Mouse (Mus musculus): ENCODE measurements around the gene Map3k13. TPM values are rescaled to one million over a fixed set of nuclear protein-coding genes. Genes with fewer than 3 reads are reported as not detected.

Map3k13 gene
- total RNA-seq, 2 experiments from 2014 or later: 14.6 to 14.8 TPM

DNA sequence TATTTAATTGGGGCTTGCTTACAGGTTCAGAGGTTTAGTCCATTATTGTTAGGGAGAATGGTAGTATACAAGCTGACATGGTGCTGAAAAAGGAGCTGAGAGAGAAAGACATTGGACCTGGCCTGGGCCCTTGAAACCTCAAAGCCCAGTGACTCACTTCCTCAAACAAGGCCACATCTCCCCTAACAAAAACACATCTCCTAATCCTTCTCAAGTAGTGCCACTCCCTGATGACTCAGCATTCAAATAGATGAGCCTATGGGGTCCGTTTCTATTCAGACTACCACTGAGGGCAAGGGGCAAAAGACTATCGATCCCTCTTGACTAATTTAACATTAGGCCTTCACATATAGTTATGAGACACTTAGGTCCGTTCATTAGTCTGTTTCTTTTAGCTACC lies 68.3 kb downstream of the Map3k13 start:
- TF ChIP-seq CTCF (conservative IDR thresholded peaks at IDR 0.05): no peak
- no peak overlapping the region for H3K4me3 ChIP-seq
- no peak for DNase-seq (ENCODE audit: low spot score in 2 of 2)
- H3K27ac ChIP-seq: no peak overlapping the region

DNA sequence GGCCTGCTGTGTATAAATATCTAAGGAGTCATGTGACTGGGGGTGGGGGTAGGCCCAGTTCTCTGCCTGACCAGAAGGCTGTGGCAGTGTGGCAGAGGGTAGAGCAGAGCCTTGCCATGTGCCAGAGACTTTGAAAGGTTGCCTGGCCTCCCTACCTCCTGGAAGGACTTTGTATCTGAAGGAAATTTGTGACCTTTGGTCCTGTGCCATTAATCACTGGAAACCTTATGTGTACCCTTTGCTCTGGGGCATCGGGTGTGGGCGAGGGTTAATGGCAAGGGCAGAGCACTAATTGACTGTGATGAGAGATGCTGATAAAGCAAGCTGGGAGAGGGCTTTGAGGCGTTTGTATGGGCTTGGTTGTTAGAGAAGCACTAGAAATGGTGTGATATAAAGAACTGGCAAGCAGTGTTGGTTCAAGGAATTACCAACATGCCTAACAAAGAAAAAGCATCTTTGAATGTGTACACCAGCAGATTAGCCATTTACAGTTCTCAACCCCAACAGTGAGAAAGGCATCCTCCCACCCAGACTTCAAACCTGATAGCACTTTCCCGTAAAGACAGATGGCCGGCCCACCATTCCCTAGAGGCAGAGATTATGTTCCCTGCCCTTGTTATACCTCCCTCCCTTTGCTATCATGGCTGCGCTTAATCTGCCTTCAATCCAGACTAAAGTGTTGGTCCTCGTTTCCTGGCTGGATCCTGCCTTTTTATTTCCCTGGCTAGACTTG lies 71.3 kb downstream of the Map3k13 start:
- TF ChIP-seq CTCF (conservative IDR thresholded peaks at IDR 0.05): no peak
- Histone ChIP-seq H3K4me3 (no peak overlapping the region), H3K27ac (peak overlapping the region; percentile 52)
- DNase-seq (ENCODE audit: low spot score in 2 of 2): no peak

DNA sequence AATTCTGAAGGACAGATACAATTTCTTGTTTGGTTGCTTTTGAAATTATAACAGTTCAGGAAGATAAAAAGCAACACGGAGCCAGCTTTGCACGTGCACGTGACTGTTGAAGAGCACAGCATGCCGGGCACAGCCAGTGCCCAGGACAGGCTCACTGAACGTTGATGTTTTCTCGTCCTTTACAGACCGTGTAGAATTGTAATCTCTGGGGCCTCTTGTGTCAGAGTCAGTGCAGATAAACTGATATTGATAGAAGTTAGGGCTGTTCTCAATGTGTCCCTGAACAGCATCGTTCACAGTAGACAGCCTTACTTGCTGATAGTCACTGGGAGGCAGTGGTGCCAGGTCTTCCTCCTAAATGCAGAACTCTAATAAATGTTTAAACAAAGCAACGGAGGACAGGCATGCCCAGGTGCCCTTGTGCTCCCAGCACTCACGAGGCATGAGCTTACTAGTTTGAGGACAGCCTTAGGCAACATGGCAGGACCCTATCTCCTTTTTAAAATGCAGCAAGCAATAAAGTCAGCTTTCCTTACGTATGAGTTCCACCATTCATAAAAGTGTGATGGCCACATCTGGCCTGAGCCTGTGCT lies 71.9 kb downstream of the Map3k13 start:
- no peak for TF ChIP-seq CTCF (conservative IDR thresholded peaks at IDR 0.05)
- peak overlapping the region; percentile 52 for H3K27ac ChIP-seq
- H3K4me3 ChIP-seq: no peak overlapping the region

DNA sequence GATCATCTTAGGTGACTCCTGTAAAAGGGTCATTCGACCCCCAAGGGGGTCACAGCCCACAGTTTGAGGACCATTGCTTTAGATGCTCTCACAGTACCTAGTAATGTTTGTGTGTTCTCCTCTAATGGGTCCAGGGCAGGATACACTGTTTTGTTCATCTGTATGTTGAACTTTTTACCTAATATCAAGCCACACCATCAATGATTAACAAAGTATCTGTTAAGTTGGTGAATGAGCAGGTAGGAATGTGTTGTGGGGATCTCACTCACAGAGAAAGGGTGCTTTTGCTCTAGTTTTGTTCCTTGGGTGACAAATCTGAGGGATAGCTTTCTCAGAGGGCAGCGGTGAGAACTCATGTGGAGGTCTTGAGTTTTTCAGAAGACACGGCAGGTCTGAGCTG lies 73.6 kb downstream of the Map3k13 start:
- no peak for TF ChIP-seq CTCF (conservative IDR thresholded peaks at IDR 0.05)

More for the DNA sequence above, 71.9 kb downstream of the Map3k13 start:
- no peak for DNase-seq (ENCODE audit: low spot score in 2 of 2)

DNA sequence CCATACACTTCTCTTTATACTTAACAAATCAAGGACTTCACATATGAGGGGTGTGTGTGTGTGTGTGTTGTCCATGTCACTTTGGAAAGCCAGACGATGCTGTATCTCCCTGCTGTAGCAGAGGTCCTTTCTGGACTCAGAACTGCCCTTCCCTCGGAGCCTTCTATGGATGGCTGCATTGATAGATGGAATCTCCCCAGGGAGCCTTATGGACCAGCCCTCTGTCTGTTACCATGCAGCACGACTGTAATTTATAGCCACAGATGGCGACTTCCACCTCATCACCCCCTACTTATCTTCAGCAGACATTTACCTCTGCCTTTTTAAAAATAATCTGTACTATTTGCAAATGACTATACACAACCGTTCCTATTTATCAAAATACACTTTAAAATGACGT lies 74.5 kb downstream of the Map3k13 start:
- H3K4me3 ChIP-seq: no peak overlapping the region
- no peak overlapping the region for H3K27ac ChIP-seq

More for the DNA sequence above, 73.6 kb downstream of the Map3k13 start:
- no peak overlapping the region for H3K4me3 ChIP-seq
- H3K27ac ChIP-seq: no peak overlapping the region
- no peak for DNase-seq (ENCODE audit: low spot score in 2 of 2)

DNA sequence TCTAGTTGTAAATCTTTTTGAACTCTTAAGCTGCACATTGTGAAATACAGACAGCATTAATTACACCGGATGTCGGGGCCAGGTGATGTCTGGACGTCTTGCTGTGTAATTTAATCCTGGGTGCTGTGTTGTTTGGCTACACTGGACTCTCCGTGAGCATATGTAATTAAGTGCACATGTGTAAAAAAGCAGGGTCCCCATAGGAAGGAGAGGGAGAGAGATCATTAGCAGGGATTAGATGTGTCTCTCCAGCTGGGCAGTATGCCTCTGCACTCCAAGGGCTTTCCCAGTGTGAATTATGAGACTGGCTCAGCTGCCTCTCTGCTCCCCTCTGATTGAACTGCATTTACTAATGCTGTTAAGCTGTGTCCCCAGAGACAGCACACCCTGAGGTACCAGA lies 75.7 kb downstream of the Map3k13 start:
- Histone ChIP-seq H3K4me3 (no peak overlapping the region), H3K27ac (no peak overlapping the region)
- no peak for DNase-seq (ENCODE audit: low spot score in 2 of 2)
- TF ChIP-seq CTCF (conservative IDR thresholded peaks at IDR 0.05): no peak

More for the DNA sequence above, 74.5 kb downstream of the Map3k13 start:
- no peak for DNase-seq (ENCODE audit: low spot score in 2 of 2)
- no peak for TF ChIP-seq CTCF (conservative IDR thresholded peaks at IDR 0.05)

DNA sequence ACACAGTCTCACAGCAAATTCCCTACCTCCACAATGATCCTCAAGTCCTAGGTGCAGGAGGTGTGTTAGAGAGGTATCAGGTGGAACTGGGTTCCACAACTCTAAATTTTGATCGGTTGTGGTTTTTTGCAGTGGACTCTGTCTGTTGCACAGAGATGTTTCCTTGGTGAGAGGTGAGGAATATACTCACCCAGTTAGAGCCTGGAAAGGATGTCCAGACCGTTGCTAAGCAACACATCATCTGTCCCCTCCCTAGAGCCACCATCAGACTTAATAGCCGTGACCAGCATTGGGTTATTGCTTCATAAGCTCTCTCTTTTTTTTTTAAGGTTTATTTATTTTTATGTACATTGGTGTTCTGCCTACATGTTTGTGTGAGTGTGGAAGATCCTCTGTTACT lies 83.6 kb downstream of the Map3k13 start:
- DNase-seq (ENCODE audit: low spot score in 2 of 2): no peak
- Histone ChIP-seq H3K27ac (no peak overlapping the region), H3K4me3 (no peak overlapping the region)
- TF ChIP-seq CTCF (conservative IDR thresholded peaks at IDR 0.05): no peak

DNA sequence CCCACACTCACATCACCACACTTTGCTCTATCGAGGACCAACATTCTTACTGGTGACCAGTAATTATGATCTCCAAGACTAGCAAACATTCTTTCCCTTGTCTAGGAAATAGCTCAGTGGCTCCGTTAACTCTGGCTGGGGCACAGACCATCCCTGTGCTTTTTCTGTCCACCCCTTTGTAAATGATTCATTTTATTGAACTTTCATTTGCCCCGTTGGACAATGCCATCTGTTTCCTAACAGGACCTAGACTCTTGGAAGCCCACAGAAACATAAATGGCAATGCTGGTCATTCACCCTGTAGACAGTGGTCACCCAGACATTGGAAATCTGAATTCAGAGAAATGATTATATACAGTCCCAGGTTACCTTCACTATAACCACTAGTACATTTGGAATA lies 84.7 kb downstream of the Map3k13 start:
- no peak for TF ChIP-seq CTCF (conservative IDR thresholded peaks at IDR 0.05)
- no peak overlapping the region for H3K4me3 ChIP-seq
- H3K27ac ChIP-seq: no peak overlapping the region
- DNase-seq (ENCODE audit: low spot score in 2 of 2): no peak

DNA sequence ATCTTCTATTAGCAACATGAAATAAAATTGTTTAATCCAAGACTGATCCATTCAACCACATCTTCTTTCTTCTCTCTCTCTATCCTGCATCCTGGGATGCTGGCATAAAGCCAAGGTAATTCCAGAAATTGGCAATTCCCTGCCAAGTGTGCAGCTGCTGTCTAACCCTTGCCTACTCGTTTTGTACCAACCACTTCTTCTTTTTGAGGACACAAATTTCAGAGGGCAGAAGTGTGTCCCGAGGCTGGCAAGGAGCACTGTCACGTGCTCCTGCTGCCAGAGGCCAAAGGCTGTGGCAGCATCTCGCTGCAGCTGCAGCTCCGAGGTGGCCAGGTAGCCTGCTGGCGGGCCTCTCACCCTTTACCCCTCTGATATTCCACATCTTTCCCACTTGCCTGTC lies 87.0 kb downstream of the Map3k13 start:
- H3K4me3 ChIP-seq: no peak overlapping the region
- TF ChIP-seq CTCF (conservative IDR thresholded peaks at IDR 0.05): no peak
- H3K27ac ChIP-seq: peak overlapping the region; percentile 68
- peak in 1 of 2 experiments; percentile 32 for DNase-seq (ENCODE audit: low spot score in 2 of 2)

DNA sequence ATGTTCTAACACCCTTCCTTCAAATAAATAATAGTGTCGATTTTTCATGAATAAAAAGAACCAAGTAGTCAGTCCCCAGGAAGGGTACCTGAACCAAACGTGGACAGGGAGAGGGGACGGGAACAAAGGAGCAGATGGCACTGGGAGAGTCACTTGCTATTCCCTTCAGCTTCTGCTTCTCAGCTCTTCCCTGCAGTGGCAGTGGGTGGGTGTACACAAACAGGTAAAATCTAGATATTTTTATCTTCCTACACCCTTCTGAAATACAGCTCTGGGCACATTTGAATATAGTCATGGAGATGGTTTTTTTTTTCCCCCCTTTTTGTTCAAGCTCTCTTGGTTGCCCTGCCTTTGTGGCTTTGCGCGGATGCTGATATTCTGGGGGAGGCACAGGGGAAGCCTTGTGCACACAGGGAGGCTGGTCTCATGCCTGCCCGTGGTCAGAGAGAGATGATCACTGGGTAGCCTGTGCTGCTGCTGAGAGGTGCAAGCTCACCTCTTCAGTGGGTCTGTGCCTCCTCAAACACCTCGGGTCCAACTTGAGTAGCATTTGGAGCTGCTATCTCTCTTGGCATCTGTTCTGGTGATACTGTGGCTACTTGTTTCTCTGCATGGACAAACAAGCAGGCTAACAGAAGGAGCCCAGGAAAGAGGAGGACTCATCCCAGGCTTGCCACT lies 87.6 kb downstream of the Map3k13 start:
- TF ChIP-seq CTCF (conservative IDR thresholded peaks at IDR 0.05): no peak
- no peak for DNase-seq (ENCODE audit: low spot score in 2 of 2)
- no peak overlapping the region for H3K4me3 ChIP-seq
- H3K27ac ChIP-seq: peak overlapping the region; percentile 68

DNA sequence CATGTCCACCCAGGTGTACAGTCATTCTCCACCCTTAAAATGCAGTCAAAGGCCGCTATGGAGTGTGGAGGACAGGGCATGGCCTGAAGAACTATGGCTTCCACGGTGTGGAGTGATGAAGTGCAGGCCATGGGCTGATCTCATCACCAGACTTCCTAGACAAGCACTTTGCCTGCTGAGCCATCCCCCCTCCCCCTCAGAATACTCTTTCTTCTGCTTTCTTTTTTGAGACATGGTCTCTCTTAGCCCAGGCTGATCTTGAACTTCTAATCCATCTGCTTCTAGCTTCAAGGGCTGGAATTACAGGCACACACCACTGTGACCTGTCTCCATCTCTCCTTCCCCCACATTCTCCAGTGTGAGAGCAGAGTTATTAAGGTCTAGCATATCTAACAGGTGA lies 93.5 kb downstream of the Map3k13 start:
- H3K27ac ChIP-seq: no peak overlapping the region
- no peak for DNase-seq (ENCODE audit: low spot score in 2 of 2)
- no peak for TF ChIP-seq CTCF (conservative IDR thresholded peaks at IDR 0.05)
- no peak overlapping the region for H3K4me3 ChIP-seq

DNA sequence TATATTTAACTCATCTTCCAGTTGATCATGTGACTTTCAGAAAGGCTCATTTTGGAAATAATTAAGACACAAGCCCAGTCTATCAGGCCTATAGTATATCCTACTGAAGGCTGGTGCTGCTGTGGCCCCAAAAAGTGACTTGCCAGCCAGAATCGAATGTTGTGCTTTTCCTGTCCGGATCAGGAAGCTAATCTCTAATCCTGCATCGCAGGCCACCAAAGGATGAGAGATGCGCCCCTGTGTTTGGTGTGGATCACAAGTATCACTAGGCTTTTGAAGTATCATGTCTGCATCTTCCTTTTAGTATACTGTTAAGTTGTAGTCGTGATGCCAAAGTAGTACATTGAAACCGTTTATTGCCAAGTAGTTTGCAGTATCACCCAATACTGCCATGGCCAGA lies 99.7 kb downstream of the Map3k13 start:
- no peak for TF ChIP-seq CTCF (conservative IDR thresholded peaks at IDR 0.05)

DNA sequence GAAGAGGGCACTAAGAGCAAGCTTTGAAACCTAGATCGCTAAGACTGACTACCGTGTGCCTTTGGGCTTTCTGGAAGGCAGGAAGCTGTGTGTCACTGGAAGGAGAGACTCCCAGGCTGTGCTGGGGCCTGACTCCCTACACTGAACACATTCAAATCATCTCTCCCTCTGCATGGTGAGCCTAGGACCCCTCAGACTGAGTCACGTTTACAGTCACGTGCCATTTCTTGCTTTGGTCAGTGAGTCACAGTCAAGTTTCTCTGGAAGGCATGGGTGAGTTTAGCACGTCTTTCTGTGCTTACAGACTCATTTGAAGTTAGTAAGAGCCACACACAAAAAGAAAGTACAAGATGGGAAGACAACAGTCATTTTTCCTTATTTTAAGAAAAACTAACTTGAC lies 107.1 kb downstream of the Map3k13 start:
- no peak for TF ChIP-seq CTCF (conservative IDR thresholded peaks at IDR 0.05)
- H3K27ac ChIP-seq: no peak overlapping the region
- no peak for DNase-seq (ENCODE audit: low spot score in 2 of 2)
- H3K4me3 ChIP-seq: no peak overlapping the region

More for the DNA sequence above, 99.7 kb downstream of the Map3k13 start:
- no peak for DNase-seq (ENCODE audit: low spot score in 2 of 2)
- Histone ChIP-seq H3K4me3 (no peak overlapping the region), H3K27ac (no peak overlapping the region)

Data from layer of hippocampus, adult 2 months (tissue).